Mouse (Mus musculus) testis, adult 2 months (tissue): ENCODE data around the gene Setx.

Experiments used
- CTCF ChIP-seq: fragments of 200-500 bp; IDR thresholded peaks from 2 replicates; pipeline ENCODE4 v1.5.1; 2012; ENCODE audit warnings: low read depth, mild to moderate bottlenecking, inconsistent platforms, low read length, moderate library complexity; ENCODE audit not compliant: control insufficient read depth, insufficient read depth, insufficient replicate concordance
- POLR2A ChIP-seq: fragments of 200-500 bp; IDR thresholded peaks from 2 replicates; pipeline ENCODE4 v1.6.1; 2012; ENCODE audit warnings: low read depth, mild to moderate bottlenecking, inconsistent platforms, low read length, moderate library complexity; ENCODE audit not compliant: control insufficient read depth

DNA sequence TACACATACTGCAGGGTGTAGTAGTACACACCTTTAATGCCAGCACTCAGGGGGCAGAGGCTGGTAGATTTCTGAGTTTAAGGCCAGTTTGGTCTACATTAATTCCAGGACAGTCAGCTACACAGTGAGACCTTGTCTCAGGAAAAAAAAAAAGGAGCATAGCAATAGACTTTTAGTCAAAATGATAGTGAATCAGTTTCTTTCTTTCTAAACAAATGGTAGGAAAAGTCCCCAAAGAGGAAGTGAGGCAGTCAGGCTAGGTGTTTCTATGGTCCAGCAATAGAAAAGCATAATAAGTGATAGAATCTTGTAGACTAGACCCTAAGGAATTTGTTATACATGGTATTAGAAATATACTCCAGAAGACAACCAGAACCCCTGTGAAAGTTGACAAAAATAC, 11.2 kb downstream of the Setx start:
- TF ChIP-seq CTCF (no peak), POLR2A (no peak)
